Mouse (Mus musculus) retina, postnatal 1 day (tissue): Measurements from ENCODE around the gene Nlk.
"Not testable (repeated sequence)": the region's sequence is repeated elsewhere in the genome, so short reads cannot be mapped to it uniquely, and the experiment has no call there.

ENCODE experiments used
- DNase-seq: peaks from one replicate; pipeline ENCODE4 v3.0.0-alpha.2; 2012

Gene Nlk

GRCm38 (mm10) chr11:78594271-78594964 lies 102.8 kb downstream of the Nlk start:
- DNase-seq: no peak

GRCm38 (mm10) chr11:78587677-78588076 lies 109.5 kb downstream of the Nlk start:
- DNase-seq: not testable (repeated sequence)

- no peak for DNase-seq
These were observed 111.1 kb downstream of the Nlk start for GRCm38 (mm10) chr11:78586099-78586498.

- DNase-seq: no peak
These were observed 114.3 kb downstream of the Nlk start for GRCm38 (mm10) chr11:78582848-78583247.

GRCm38 (mm10) chr11:78574975-78575374 lies 122.2 kb downstream of the Nlk start:
- DNase-seq: no peak

- no peak for DNase-seq
These were observed 122.6 kb downstream of the Nlk start for GRCm38 (mm10) chr11:78574536-78574935.

- DNase-seq: not testable (repeated sequence)
These were observed 123.1 kb downstream of the Nlk start for GRCm38 (mm10) chr11:78574031-78574430.

- no peak for DNase-seq
These were observed 125.3 kb downstream of the Nlk start for GRCm38 (mm10) chr11:78571854-78572253.

- no peak for DNase-seq
These were observed 125.7 kb downstream of the Nlk start for GRCm38 (mm10) chr11:78571441-78571840.

- no peak for DNase-seq
These were observed 127.4 kb downstream of the Nlk start for GRCm38 (mm10) chr11:78569806-78570205.

- DNase-seq: no peak
These were observed 128.3 kb downstream of the Nlk start for GRCm38 (mm10) chr11:78568827-78569226.

GRCm38 (mm10) chr11:78567614-78568013 lies 129.6 kb downstream of the Nlk start:
- no peak for DNase-seq

GRCm38 (mm10) chr11:78566775-78567174 lies 130.4 kb downstream of the Nlk start:
- DNase-seq: no peak

GRCm38 (mm10) chr11:78560447-78560846 lies 136.7 kb downstream of the Nlk start:
- peak; percentile 85 for DNase-seq

- peak; percentile 20 for DNase-seq
These were observed 139.9 kb downstream of the Nlk start for GRCm38 (mm10) chr11:78557241-78557640.

- no peak for DNase-seq
These were observed 141.1 kb downstream of the Nlk start for GRCm38 (mm10) chr11:78556070-78556469.

- no peak for DNase-seq
These were observed 141.6 kb downstream of the Nlk start for GRCm38 (mm10) chr11:78555623-78556022.

GRCm38 (mm10) chr11:78551059-78551398 lies 146.1 kb downstream of the Nlk start:
- DNase-seq: no peak

GRCm38 (mm10) chr11:78550168-78551058 lies 146.8 kb downstream of the Nlk start, which contains the start of gene Tmem97:
Tmem97 (minus strand) TSS chr11:78550777.
- DNase-seq: peak; percentile 99

- DNase-seq: no peak
These were observed 147.6 kb downstream of the Nlk start for GRCm38 (mm10) chr11:78549491-78549987.

- DNase-seq: no peak
These were observed 149.3 kb downstream of the Nlk start for GRCm38 (mm10) chr11:78547718-78548460.

- no peak for DNase-seq
These were observed 152.0 kb downstream of the Nlk start for GRCm38 (mm10) chr11:78545181-78545580.

GRCm38 (mm10) chr11:78544449-78545111 lies 152.6 kb downstream of the Nlk start:
- no peak for DNase-seq
